Comparison of ENCODE assay signal across 8 mouse cellular contexts in genomic region chr5:30944956-30945781, GRCm38 (mm10). TPM values are rescaled to one million over a fixed set of nuclear protein-coding genes. Genes with fewer than 3 reads are reported as not detected.
DNase-seq lines count a peak whose midpoint lies in the region; ATAC-seq and TF ChIP-seq lines count a peak whose summit lies in the region.

TSS of gene Cgref1 (minus strand) at chr5:30945591.

- peak within 1 kb of the TSS; percentile 88 for H3K4me2 ChIP-seq in heart, embryonic 13.5 days
- peak within 1 kb of the TSS; percentile 83 for H3K4me2 ChIP-seq in kidney, postnatal 0 days (ENCODE audit: low read length)
- H3K4me2 ChIP-seq in midbrain, postnatal 0 days (ENCODE audit: low read depth, low read length, poor library complexity, severe bottlenecking) = peak within 1 kb of the TSS; percentile 62

- H3K9ac ChIP-seq in heart, embryonic 13.5 days = peak within 1 kb of the TSS; percentile 85
- peak within 1 kb of the TSS; percentile 57 for H3K9ac ChIP-seq in kidney, postnatal 0 days (ENCODE audit: low read depth, low read length)
- H3K9ac ChIP-seq in midbrain, postnatal 0 days (replicated peaks; ENCODE audit: low read length, poor library complexity, severe bottlenecking) = peak within 1 kb of the TSS; percentile 84

- H3K27ac ChIP-seq in embryonic facial prominence, embryonic 10.5 days (replicated peaks) = peak within 1 kb of the TSS; percentile 45; the same call in 1 of the 2 replicates
- no peak within 1 kb of the TSS for H3K27ac ChIP-seq in heart, embryonic 13.5 days (replicated peaks)
- peak within 1 kb of the TSS; percentile 31; the same call in 1 of the 2 replicates for H3K27ac ChIP-seq in kidney, postnatal 0 days
- peak within 1 kb of the TSS; percentile 72 for H3K27ac ChIP-seq in midbrain, postnatal 0 days (ENCODE audit: low read depth, low read length)

- H3K4me3 ChIP-seq in embryonic facial prominence, embryonic 10.5 days = peak within 1 kb of the TSS; percentile 64
- H3K4me3 ChIP-seq in heart, embryonic 13.5 days = peak within 1 kb of the TSS; percentile 58
- H3K4me3 ChIP-seq in kidney, postnatal 0 days (replicated peaks; ENCODE audit: low read depth, low read length) = peak within 1 kb of the TSS; percentile 35
- H3K4me3 ChIP-seq in midbrain, postnatal 0 days (ENCODE audit: low read depth, low read length) = peak within 1 kb of the TSS; percentile 68

- H3K4me1 ChIP-seq in embryonic facial prominence, embryonic 10.5 days = peaks cover 27% of the 10 kb centered on the region
- peaks cover 19% of the 10 kb centered on the region for H3K4me1 ChIP-seq in heart, embryonic 13.5 days
- no peaks in the 10 kb centered on the region; the same call in 1 of the 2 replicates for H3K4me1 ChIP-seq in kidney, postnatal 0 days (replicated peaks; ENCODE audit: insufficient read depth, low read length)
- H3K4me1 ChIP-seq in midbrain, postnatal 0 days (ENCODE audit: insufficient read depth, low read length) = peaks cover 5% of the 10 kb centered on the region; the same call in 1 of the 2 replicates

- H3K9me3 ChIP-seq in embryonic facial prominence, embryonic 10.5 days = no peaks in the 10 kb centered on the region
- H3K9me3 ChIP-seq in heart, embryonic 13.5 days = no peaks in the 10 kb centered on the region
- no peaks in the 10 kb centered on the region for H3K9me3 ChIP-seq in kidney, postnatal 0 days (replicated peaks; ENCODE audit: low read length)
- no peaks in the 10 kb centered on the region for H3K9me3 ChIP-seq in midbrain, postnatal 0 days (ENCODE audit: low read length)

- H3K36me3 ChIP-seq in embryonic facial prominence, embryonic 10.5 days (replicated peaks) = no peaks in the 10 kb centered on the region
- no peaks in the 10 kb centered on the region for H3K36me3 ChIP-seq in heart, embryonic 13.5 days
- H3K36me3 ChIP-seq in kidney, postnatal 0 days (ENCODE audit: insufficient read depth, low read length) = no peaks in the 10 kb centered on the region
- no peaks in the 10 kb centered on the region for H3K36me3 ChIP-seq in midbrain, postnatal 0 days (ENCODE audit: insufficient read depth, low read length)

- peak; percentile 63; the same call in 1 of the 2 replicates for TF ChIP-seq CTCF in kidney, postnatal 0 days (IDR thresholded peaks at IDR 0.05; ENCODE audit: low read depth)
- TF ChIP-seq CTCF in midbrain, postnatal 0 days (IDR thresholded peaks at IDR 0.05) = peak; percentile 73

- H3K27me3 ChIP-seq in embryonic facial prominence, embryonic 10.5 days (replicated peaks; ENCODE audit: low read depth, poor library complexity, severe bottlenecking) = peaks cover 37% of the 10 kb centered on the region
- peaks cover 22% of the 10 kb centered on the region for H3K27me3 ChIP-seq in heart, embryonic 13.5 days (replicated peaks)
- H3K27me3 ChIP-seq in kidney, postnatal 0 days (ENCODE audit: insufficient read depth, low read length) = no peaks in the 10 kb centered on the region
- H3K27me3 ChIP-seq in midbrain, postnatal 0 days (ENCODE audit: insufficient read depth, low read length) = no peaks in the 10 kb centered on the region

- WGBS in embryonic facial prominence, embryonic 10.5 days = 5% methylated on average over 44 of the region's 44 CpGs
- 7% methylated on average over 44 of the region's 44 CpGs for WGBS in heart, embryonic 13.5 days
- WGBS in kidney, postnatal 0 days = 4% methylated on average over 44 of the region's 44 CpGs
- WGBS in midbrain, postnatal 0 days = 5% methylated on average over 44 of the region's 44 CpGs

- peak; percentile 42 to 70 for DNase-seq in urinary bladder, adult 18-20 months (ENCODE audit: low spot score in 2 of 2)
- DNase-seq in urinary bladder, postnatal 10 days (ENCODE audit: low spot score) = no peak
- peak; percentile 71 for DNase-seq in embryonic facial prominence, embryonic 10.5 days (ENCODE audit: low spot score)
- peak; percentile 69 for DNase-seq in kidney, postnatal 0 days (ENCODE audit: low spot score)
- DNase-seq in liver = peak; percentile 71
- peak; percentile 79 for DNase-seq in midbrain, postnatal 0 days (ENCODE audit: low spot score)
- peak; percentile 43 for DNase-seq in testis, postnatal 14 days (ENCODE audit: low spot score)

- peak; percentile 35; the same call in 1 of the 2 replicates for ATAC-seq in heart, embryonic 13.5 days (ENCODE audit: extremely low read depth, insufficient number of reproducible peaks, low FRiP score, low TSS enrichment)
- ATAC-seq in kidney, postnatal 0 days (replicated peaks; ENCODE audit: low FRiP score, low read depth) = peak; percentile 65
- ATAC-seq in midbrain, postnatal 0 days (ENCODE audit: low FRiP score) = peak; percentile 73

RNA-seq across cellular contexts. Expression of gene Cgref1, which starts in this region (rescaled TPM):
- polyA plus RNA-seq in embryonic facial prominence, embryonic 10.5 days (2016; fragmentation: Nextera tagmentation; extraction: Ambion mirVana) = 2.2 and 3.2 TPM in 2 replicates
- 3.9 and 4.7 TPM in 2 replicates for polyA plus RNA-seq in heart, embryonic 13.5 days (2015; fragmentation: Nextera tagmentation; extraction: Ambion mirVana)
- 47.4 and 52.2 TPM in 2 replicates for polyA plus RNA-seq in kidney, postnatal 0 days (2015; fragmentation: Nextera tagmentation; extraction: Ambion mirVana)
- total RNA-seq in midbrain, postnatal 0 days (2014; rRNA removed) = 162 and 185 TPM in 2 replicates
- polyA plus RNA-seq in midbrain, postnatal 0 days (2015; fragmentation: Nextera tagmentation; extraction: Ambion mirVana) = 108 TPM in 2 replicates
